Mouse (Mus musculus): ENCODE data around the gene Sdsl. TPM values are rescaled to one million over a fixed set of nuclear protein-coding genes. Genes with fewer than 3 reads are reported as not detected.
"Not testable (repeated sequence)": the region's sequence is repeated elsewhere in the genome, so short reads cannot be mapped to it uniquely, and the experiment has no call there.

Gene Sdsl
- polyA plus RNA-seq, 1 experiment from 2014 or later, result 7.0 TPM

DNA sequence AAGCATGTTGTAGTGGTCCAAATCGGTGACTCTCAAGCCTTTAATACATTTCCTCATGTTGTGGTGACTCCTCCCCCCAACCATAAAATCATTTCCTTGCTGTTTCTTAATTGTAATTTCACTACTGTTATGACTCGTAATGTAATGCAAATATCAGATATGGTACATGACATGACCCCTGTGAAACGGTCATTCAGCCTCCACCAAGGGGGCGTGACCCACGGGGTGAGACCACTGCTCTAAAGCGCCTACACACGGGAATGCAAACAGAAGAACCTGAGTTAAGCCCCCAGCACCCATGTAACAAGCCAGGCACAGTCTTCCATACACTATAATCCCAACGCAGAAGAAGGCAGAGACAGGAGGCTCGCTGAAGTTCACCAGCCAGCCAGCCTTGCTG, 33.2 kb upstream of the Sdsl start:
- peaks cover 22% of the 10 kb centered on the region for H3K4me1 ChIP-seq
- no peak overlapping the region; the same call in 1 of the 2 replicates for H3K4me2 ChIP-seq (replicated peaks)
- 68% methylated on average over 9 of the region's 9 CpGs for WGBS
- no peaks in the 10 kb centered on the region for H3K9me3 ChIP-seq
- no peak overlapping the region for H3K27ac ChIP-seq
- H3K4me3 ChIP-seq, result no peak overlapping the region
- no peak for ATAC-seq (ENCODE audit: low FRiP score, low read depth)
- no peaks in the 10 kb centered on the region for H3K27me3 ChIP-seq (replicated peaks)
- H3K36me3 ChIP-seq, result no peaks in the 10 kb centered on the region
- H3K9ac ChIP-seq, result no peak overlapping the region

DNA sequence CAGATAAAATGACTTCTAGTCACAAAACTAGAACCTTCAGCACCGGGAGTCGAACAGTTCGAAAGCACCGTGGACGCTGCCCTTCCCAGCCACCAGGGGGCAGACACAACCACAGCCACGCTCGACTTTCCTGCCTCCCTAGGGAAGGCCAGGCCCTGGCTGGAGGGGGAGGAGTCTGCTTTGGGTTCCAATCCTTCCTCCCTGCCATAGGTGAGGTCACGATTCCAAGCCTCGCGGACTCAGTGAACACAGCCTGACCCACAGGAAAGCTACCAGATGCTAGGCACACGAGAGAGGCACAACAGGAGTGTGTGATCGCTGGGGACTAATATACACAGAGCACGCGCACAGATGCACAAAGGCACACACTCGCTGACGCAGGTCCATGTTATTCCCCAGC, 32.8 kb upstream of the Sdsl start:
- Histone ChIP-seq H3K9me3 (no peaks in the 10 kb centered on the region), H3K4me2 (replicated peaks) (no peak overlapping the region; the same call in 1 of the 2 replicates), H3K9ac (no peak overlapping the region), H3K27ac (no peak overlapping the region), H3K4me1 (peaks cover 20% of the 10 kb centered on the region), H3K36me3 (no peaks in the 10 kb centered on the region), H3K27me3 (replicated peaks) (no peaks in the 10 kb centered on the region), H3K4me3 (no peak overlapping the region)
- WGBS, result 22% methylated on average over 16 of the region's 16 CpGs
- no peak for ATAC-seq (ENCODE audit: low FRiP score, low read depth)

DNA sequence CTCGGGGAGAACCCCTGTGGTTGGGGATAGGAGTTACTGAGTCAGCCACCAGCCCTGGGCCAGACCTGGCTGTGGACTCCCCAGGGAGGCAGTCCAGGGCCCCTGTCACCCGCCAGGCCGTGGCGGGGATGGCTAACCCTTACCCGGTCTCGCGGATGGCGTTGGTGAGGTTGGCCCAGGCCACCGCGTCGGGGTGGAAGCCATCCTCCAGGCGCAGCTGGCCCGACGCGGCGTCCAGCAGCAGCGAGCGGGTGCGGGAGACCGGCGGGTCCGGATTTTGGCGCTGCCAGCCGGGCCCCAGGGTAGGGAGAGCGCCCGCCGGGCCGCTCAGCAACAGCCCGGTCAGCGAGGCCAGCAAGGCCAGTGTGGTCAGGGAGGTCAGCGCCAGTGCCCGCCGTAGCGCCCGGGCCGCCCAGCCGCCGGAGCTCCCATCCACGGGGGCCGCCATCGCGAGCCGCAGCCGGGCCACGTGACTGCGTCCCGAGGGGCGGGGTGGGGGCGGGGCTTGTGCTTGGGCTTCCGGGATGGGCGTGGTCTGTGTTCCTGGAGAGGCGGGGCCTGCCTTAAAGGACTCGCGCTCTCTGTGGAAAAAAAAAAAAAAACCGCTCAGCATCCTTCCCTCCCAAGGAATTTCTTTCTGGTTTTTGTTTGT, 30.7 kb upstream of the Sdsl start, which contains the start of gene Plbd2:
Gene Plbd2, minus strand, starts transcription at position 482 of the 652 bp plus-strand sequence.
- Histone ChIP-seq H3K27ac (no peak within 1 kb of the TSS), H3K4me1 (peaks cover 17% of the 10 kb centered on the region), H3K9me3 (no peaks in the 10 kb centered on the region), H3K9ac (peak within 1 kb of the TSS; percentile 87), H3K4me3 (peak within 1 kb of the TSS; percentile 88), H3K27me3 (replicated peaks) (no peaks in the 10 kb centered on the region), H3K36me3 (no peaks in the 10 kb centered on the region), H3K4me2 (replicated peaks) (peak within 1 kb of the TSS; percentile 94)
- peak; percentile 62 for ATAC-seq (ENCODE audit: low FRiP score, low read depth)
- 1% methylated on average over 54 of the region's 55 CpGs for WGBS

DNA sequence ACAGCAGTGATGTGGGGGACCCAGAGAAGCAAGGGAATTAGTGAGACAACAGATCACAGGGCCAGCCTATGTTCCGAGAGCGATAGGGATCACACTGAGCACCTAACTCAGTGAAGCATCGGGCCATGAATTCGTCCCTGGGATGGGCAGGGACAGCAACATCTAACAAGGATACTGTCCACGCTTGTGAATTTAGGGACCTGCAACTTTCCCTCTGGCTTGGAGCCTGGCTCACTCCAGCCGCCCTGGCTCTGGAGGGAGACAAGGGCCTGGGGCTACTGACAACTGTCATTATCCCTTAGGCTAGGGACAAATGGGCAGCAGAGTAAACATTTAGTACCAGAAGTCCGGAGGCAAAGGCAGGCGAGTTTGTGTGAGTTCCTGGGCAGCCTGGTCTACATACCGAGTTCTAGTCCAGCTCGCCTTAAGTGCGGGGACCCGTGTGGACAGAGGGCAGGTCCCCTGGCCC, 30.1 kb upstream of the Sdsl start:
- WGBS, result 15% methylated on average over 12 of the region's 12 CpGs

DNA sequence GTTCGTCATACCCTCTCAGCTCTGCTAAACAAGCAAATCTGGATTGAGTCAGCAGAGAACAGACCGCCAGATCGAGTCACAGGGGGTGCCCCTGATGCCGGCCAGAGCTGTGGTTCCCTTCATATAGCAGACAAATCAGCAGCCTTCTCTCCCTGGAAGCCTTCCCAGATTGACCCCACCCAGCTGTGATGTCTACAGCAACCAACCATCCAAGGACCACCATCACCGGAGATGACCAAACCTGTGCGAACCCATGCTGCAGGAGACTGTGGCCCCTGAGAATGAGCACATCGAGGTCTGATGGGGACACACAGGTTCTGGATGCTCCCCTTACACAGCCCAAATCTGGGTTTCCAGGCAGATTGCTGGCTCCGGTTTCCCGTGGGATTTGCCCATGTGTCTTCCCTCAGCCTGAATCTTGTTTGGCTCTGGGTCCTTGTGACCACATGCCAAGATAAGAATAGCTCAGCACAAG, 29.6 kb upstream of the Sdsl start:
- no peak for ATAC-seq (ENCODE audit: low FRiP score, low read depth)
- 71% methylated on average over 9 of the region's 9 CpGs for WGBS
- Histone ChIP-seq H3K27ac (no peak overlapping the region), H3K36me3 (peaks cover 3% of the 10 kb centered on the region; the same call in 1 of the 2 replicates), H3K4me2 (replicated peaks) (peak overlapping the region; percentile 94), H3K27me3 (replicated peaks) (no peaks in the 10 kb centered on the region), H3K9ac (peak overlapping the region; percentile 87), H3K4me1 (peaks cover 17% of the 10 kb centered on the region), H3K4me3 (peak overlapping the region; percentile 88; the same call in 1 of the 2 replicates), H3K9me3 (no peaks in the 10 kb centered on the region)

More for the DNA sequence above, 30.1 kb upstream of the Sdsl start:
- Histone ChIP-seq H3K27me3 (replicated peaks) (no peaks in the 10 kb centered on the region), H3K4me1 (peaks cover 17% of the 10 kb centered on the region), H3K27ac (no peak overlapping the region), H3K4me3 (peak overlapping the region; percentile 88), H3K4me2 (replicated peaks) (peak overlapping the region; percentile 94), H3K9ac (peak overlapping the region; percentile 87), H3K36me3 (peaks cover under 1% of the 10 kb centered on the region; the same call in 1 of the 2 replicates), H3K9me3 (no peaks in the 10 kb centered on the region)
- ATAC-seq (ENCODE audit: low FRiP score, low read depth), result peak; percentile 14; the same call in 1 of the 2 replicates

DNA sequence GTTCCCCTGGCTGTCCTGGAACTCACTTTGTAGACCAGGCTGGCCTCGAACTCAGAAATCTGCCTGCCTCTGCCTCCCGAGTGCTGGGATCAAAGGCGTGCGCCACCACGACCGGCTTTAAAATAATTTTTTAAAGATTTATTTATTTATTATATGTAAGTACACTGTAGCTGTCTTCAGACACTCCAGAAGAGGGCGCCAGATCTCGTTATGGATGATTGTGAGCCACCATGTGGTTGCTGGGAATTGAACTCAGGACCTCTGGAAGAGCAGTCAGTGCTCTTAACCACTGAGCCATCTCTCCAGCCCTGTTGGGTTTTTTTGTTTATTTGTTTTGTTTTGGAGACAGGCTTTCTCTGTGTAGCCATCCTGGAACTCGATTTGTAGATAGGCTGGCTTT, 28.0 kb upstream of the Sdsl start:
- H3K27me3 ChIP-seq (replicated peaks); H3K9ac ChIP-seq; H3K36me3 ChIP-seq; H3K27ac ChIP-seq; H3K4me3 ChIP-seq; H3K4me2 ChIP-seq (replicated peaks); H3K9me3 ChIP-seq; ATAC-seq (ENCODE audit: low FRiP score, low read depth): not testable (repeated sequence)
- 88% methylated on average over 9 of the region's 9 CpGs for WGBS
- peaks cover 17% of the 10 kb centered on the region for H3K4me1 ChIP-seq

DNA sequence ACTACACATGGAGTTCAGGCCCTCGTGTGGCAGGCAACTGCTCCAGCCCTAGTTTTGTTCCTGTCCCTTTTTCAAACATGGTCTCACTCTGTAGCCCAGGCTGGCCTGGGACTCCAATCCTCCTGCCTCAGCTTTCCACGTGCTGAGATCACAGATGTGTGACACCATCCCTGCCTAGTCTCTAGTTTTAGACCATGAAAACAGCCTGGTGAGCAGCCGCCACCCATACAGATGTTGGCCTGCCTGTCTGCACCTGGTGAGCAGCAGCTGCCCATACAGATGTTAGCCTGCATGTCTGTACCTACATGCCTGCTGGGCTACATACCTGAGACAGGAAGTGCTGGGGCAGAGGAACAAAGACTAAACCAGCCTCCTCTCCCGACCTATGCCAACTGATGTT, 26.6 kb upstream of the Sdsl start:
- Histone ChIP-seq H3K4me2 (replicated peaks) (no peak overlapping the region), H3K27ac (no peak overlapping the region), H3K4me1 (peaks cover 21% of the 10 kb centered on the region), H3K9me3 (no peaks in the 10 kb centered on the region), H3K27me3 (replicated peaks) (no peaks in the 10 kb centered on the region), H3K4me3 (no peak overlapping the region), H3K9ac (no peak overlapping the region), H3K36me3 (peaks cover 8% of the 10 kb centered on the region)
- ATAC-seq (ENCODE audit: low FRiP score, low read depth), result no peak
- WGBS, result 85% methylated on average over 4 of the region's 4 CpGs

DNA sequence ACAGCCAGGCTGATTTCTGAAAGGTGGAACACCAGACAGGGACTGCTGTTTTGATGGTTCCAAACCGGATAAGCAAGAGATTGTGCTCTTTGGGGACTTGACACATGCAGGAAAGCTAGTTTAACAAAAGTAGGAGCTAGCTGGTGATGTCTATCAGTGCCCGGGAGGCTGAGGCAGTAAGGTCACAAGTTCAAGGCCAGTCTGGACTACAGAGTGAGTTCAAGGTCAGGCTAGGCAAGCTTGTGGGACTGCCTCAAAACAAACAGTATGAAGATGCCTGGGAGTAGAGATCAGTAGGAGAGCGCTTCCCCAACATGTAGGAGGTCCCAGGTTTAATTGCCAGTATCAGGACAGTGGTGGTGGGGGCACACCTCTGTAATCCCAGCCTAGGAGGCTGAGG, 24.5 kb upstream of the Sdsl start:
- Histone ChIP-seq H3K4me2 (replicated peaks) (no peak overlapping the region), H3K4me1 (peaks cover 13% of the 10 kb centered on the region), H3K9ac (no peak overlapping the region), H3K4me3 (no peak overlapping the region), H3K9me3 (no peaks in the 10 kb centered on the region), H3K27ac (no peak overlapping the region), H3K36me3 (peaks cover 20% of the 10 kb centered on the region), H3K27me3 (replicated peaks) (no peaks in the 10 kb centered on the region)
- WGBS, result 86% methylated on average over 3 of the region's 3 CpGs
- ATAC-seq (ENCODE audit: low FRiP score, low read depth), result no peak

DNA sequence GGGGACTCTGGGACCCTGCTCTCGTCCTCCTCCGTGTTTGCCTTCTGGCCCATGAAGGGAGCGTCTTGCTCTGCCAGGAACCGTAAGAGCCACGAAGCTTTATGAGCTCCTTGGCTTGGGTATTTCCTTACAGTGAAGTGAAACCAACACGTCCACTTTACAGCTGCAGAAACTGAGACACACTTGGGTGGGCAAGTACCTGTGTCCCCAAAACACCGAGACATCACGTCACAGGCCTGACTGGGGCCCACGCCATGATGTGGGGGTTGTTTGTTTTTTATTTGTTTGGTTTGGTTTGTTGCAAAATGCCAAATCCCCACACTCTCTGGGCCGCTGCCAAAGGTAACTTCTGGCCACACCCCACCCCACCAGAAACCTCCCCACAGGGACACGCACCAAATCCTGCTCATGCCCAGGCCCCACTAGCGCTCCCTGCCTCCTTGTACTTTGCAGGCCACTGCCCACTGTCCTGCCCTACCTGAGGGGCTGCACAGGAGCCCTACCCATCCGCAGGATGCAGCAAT, 23.2 kb upstream of the Sdsl start:
- no peaks in the 10 kb centered on the region for H3K27me3 ChIP-seq (replicated peaks)
- no peak overlapping the region for H3K4me3 ChIP-seq
- H3K4me1 ChIP-seq, result peaks cover 6% of the 10 kb centered on the region; the same call in 1 of the 2 replicates
- ATAC-seq (ENCODE audit: low FRiP score, low read depth), result no peak
- H3K4me2 ChIP-seq (replicated peaks), result no peak overlapping the region
- H3K36me3 ChIP-seq, result peaks cover 25% of the 10 kb centered on the region
- no peaks in the 10 kb centered on the region for H3K9me3 ChIP-seq
- H3K9ac ChIP-seq, result 0 out of 2 replicates have a peak overlapping the region, but pooled peaks have one; percentile 26
- 91% methylated on average over 13 of the region's 13 CpGs for WGBS
- H3K27ac ChIP-seq, result no peak overlapping the region

DNA sequence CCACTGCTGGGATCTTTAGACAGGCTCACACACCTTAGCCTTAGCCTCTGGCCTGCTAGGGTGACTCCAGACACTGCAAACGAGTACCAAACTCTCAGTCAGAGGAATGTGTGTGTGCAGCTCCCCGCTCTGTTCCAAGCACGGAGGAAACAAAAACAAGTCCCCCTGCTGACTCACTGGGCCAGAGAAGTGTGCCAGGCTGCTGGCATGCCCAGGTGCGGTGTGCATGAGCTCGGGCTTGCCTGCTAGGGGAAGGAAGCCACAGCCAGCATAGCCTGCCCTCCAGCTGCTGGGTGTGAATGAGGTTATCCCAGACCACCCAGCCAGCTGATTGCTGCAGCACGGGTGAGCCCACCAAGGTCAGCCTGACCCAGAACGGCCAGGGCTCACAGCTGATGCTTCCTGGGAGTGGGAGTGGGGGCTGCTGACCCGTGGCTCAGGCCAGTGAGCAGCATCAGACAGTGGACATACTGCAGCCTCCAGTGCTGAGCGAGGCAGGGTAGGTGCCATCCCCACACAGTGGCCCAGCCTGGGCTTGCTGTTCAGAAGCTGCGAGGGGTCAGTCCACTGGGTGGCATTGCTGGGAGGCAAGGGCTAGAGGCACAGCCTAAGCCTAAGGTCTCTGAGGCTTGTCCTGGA, 22.6 kb upstream of the Sdsl start:
- Histone ChIP-seq H3K9ac (0 out of 2 replicates have a peak overlapping the region, but pooled peaks have one; percentile 26), H3K4me1 (peaks cover 6% of the 10 kb centered on the region; the same call in 1 of the 2 replicates), H3K36me3 (peaks cover 25% of the 10 kb centered on the region), H3K27ac (no peak overlapping the region), H3K4me2 (replicated peaks) (no peak overlapping the region), H3K9me3 (no peaks in the 10 kb centered on the region), H3K27me3 (replicated peaks) (no peaks in the 10 kb centered on the region), H3K4me3 (no peak overlapping the region)
- WGBS, result 83% methylated on average over 10 of the region's 10 CpGs
- no peak for ATAC-seq (ENCODE audit: low FRiP score, low read depth)

DNA sequence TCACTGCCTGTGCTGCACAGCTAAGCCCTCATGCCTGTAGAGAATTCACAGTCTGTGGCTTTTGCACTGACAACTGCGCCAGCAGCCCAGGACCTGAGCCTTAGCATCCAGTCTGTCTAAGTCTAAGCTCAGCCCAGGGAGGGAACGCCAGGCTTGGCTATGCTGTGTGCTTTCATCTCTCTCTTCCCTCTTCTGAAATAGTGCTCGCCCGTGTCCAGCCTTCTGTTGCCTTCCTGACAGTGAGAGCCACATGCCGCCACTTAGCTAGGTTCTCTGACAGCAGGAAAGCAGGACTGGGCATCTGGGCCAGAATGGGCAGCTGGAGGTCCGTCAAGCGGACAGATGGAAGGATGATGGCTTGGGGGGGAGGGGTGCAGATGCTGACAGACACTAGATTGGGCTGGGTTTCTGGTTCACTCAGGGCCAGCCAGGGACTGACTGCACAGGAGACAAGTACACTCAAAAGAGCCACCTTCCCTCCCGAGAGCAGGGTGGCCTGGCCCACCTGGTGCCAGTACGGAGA, 21.3 kb upstream of the Sdsl start:
- 77% methylated on average over 9 of the region's 9 CpGs for WGBS
- peaks cover 25% of the 10 kb centered on the region for H3K36me3 ChIP-seq

DNA sequence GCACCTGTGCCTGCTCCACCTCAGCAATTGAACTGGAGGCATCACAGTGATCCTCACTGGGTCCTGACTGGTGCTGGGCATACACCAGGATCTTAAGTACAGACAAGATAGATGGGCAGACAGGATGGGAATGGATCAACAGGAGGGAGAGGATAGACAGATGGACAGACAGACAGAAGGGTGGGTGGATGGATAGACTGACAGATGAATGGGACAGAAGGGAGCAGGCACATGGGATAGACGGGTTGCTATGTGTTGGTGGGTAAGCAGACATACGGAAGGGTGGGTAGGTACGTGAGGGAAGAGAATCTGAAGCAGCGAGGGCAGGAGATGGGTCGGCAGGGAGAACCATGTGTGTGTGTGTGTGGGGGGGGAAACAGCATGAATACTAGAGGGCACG, 20.8 kb upstream of the Sdsl start:
- Histone ChIP-seq H3K9ac (no peak overlapping the region), H3K9me3 (no peaks in the 10 kb centered on the region), H3K27ac (no peak overlapping the region), H3K27me3 (replicated peaks) (no peaks in the 10 kb centered on the region), H3K4me2 (replicated peaks) (no peak overlapping the region), H3K4me1 (peaks cover 6% of the 10 kb centered on the region; the same call in 1 of the 2 replicates), H3K4me3 (no peak overlapping the region), H3K36me3 (peaks cover 29% of the 10 kb centered on the region)
- 93% methylated on average over 6 of the region's 6 CpGs for WGBS
- no peak for ATAC-seq (ENCODE audit: low FRiP score, low read depth)

More for the DNA sequence above, 21.3 kb upstream of the Sdsl start:
- H3K9me3 ChIP-seq, result no peaks in the 10 kb centered on the region
- H3K4me2 ChIP-seq (replicated peaks), result no peak overlapping the region
- no peak overlapping the region for H3K4me3 ChIP-seq
- H3K4me1 ChIP-seq, result peaks cover 6% of the 10 kb centered on the region; the same call in 1 of the 2 replicates
- no peaks in the 10 kb centered on the region for H3K27me3 ChIP-seq (replicated peaks)
- ATAC-seq (ENCODE audit: low FRiP score, low read depth), result no peak
- no peak overlapping the region for H3K9ac ChIP-seq
- H3K27ac ChIP-seq, result no peak overlapping the region

All from neural tube, embryonic 12.5 days (tissue).